Mouse (Mus musculus) spleen, postnatal 14 days (tissue): ENCODE measurements around the gene Phyhipl.

ENCODE experiments used
- DNase-seq, 2 experiments: peaks; one replicate each; pipeline ENCODE4 v3.0.0; 2021 to 2022; ENCODE audit warnings: low spot score in 2 of 2

Gene Phyhipl

GRCm38 (mm10) chr10:70631142-70631541 is 24.6 kb downstream of the Phyhipl start:
- no peak for DNase-seq

DNA sequence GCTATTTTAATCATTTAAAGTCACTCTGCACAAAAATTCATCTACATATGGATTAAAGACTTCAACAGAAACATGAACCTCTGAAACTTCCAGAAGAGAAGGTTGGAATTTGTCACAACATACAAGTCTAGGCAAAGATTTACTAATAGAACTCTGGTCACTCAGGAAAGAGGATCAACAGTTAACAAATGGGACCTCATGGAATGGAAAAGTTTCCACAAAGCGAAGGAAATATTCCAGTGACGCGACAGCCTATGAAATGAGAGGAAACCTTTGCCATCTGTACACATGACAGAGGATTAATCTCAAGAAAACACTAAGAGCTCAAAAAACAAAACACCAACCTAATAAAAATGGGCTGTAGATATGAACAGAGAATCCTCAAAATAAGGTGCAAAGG is 32.3 kb downstream of the Phyhipl start:
- no peak for DNase-seq

GRCm38 (mm10) chr10:70616377-70616776 is 39.4 kb downstream of the Phyhipl start:
- no peak for DNase-seq

DNA sequence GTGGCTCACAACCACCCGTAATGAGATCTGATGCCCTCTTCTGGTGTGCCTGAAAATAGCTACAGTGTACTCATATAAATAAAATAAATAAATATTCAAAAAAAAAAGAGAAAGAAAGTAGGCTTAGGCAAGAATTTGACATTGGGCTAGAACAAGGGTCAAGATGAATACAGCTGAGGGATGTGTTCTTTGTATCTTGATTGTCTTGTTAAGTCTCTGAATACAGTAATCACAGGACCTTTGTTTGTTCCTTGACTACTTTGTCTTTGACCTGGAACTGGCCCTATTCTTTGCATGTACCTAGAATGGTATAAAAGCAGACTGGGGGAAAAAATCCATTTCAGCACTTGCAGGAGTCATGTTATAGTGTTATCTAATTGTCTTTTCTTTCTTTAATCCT is 44.1 kb downstream of the Phyhipl start:
- no peak for DNase-seq

- no peak for DNase-seq
Measured at GRCm38 (mm10) chr10:70599925-70600305, 55.9 kb downstream of the Phyhipl start.

DNA sequence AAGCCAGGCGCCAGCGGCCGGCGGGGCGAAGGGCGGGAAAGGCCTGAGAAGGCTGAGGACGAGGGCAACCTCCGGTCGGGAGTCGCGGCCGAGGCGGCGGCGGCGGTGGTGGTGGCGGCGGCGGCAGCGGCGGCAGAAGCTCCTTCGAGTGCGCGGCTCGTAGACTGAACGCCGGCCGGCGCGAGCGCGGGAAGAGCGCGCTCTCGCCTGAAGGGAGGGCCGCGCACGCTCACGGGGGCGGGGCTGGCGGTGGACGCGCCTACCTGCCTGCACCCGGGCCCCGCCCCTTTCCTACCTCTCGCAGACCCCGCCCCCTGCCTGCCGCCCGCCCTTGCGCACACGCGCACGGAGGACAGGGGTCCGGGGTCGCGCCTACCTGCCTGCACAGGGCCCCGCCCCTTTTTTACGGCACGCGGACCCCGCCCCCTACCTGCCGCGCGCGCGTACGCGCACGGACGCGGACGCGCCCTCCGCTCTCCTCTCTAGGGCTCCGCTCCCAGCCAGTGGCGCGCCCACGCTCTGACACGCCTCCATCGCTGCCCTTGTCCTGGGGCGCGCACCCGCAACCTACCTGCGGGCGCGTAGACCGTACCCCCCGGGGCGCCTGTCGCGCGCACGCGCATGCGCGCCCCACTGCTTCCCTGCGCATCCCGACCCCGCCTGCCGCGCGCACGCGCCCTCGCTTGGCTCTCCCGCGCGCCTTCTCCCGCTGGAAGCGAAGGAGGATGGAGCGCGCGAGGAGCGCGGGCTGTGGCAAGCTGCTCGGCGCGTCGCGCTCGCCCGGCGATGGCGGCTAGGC is 56.4 kb downstream of the Phyhipl start:
- no peak for DNase-seq

- no peak for DNase-seq
Measured at GRCm38 (mm10) chr10:70598516-70599125, 57.1 kb downstream of the Phyhipl start.

GRCm38 (mm10) chr10:70598081-70598515 is 57.7 kb downstream of the Phyhipl start:
- DNase-seq = no peak

DNA sequence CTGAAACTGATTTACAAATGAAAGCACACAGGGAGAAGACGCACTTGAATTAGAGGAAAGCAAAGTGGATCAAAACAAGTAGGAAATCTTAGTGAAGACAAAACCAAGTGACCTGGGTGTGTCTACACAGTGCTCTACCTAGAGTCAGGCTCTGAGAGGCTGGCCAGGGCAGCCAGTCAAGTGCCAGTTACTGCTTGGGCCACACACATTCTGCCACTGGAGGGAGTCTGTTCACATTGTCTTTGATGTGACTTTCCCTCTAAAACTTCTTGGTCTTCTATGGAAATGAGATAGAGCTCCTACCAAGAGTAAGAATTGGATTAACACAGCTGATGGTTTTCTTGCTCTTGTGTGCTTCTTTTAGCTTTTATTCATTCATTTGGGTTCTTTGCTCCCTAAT is 61.8 kb downstream of the Phyhipl start:
- DNase-seq = no peak

DNA sequence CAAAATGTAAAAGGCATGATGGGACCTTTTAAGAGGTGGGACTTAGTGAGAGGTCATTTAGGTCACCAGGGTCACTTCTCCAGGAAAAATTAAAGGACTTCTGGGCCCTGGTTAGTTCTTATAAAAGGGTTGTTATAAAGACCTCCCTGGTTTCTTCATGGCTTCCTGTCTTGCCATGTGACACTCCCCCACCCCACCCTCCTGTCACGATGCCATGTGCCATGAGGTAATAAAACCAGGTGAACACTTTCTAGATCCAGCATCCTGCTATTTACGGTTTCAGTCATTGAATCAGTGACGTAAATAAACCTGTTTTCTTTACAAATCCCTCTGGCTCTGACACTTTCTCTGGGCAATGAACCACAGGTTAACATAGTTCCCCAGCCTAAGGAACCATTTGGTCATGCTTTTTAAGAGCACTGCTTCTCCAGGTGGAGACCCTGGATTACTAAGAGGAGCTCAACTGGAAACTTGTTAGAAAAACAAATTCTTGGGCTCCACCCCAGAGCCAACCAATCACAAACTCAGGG is 68.8 kb downstream of the Phyhipl start:
- no peak for DNase-seq

- DNase-seq = no peak
Measured at GRCm38 (mm10) chr10:70584171-70584570, 71.6 kb downstream of the Phyhipl start.

DNA sequence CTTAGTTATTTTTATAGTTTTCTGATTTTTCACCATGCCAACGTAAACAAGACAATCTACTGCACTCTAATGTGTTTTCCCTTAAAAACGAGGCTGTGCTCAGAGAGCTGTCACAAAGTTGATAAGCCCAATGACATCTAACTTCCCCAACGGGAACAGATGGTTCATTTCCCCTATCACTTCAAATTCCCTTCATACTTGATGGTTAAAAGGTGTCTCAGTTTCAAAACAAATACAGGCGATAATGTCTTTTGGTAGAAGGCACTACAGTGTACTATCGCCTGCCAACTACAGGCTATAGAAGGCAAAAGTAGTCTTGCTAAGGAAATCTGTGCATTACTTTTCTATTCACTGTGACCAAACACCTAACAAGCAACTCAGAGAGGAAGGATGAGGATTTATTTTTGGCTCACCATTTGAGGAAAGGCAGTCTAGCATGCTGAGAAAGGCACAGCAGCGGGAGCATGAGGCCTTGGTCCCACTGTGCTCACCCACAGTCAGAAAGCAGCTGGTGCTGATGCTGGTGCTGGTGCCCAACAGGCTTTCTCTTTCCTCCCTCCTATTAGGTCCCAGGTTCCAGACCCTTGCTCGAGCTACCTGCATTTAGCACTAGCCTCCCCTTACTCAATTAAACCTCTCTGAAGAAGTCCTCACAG is 74.1 kb downstream of the Phyhipl start:
- no peak for DNase-seq

DNA sequence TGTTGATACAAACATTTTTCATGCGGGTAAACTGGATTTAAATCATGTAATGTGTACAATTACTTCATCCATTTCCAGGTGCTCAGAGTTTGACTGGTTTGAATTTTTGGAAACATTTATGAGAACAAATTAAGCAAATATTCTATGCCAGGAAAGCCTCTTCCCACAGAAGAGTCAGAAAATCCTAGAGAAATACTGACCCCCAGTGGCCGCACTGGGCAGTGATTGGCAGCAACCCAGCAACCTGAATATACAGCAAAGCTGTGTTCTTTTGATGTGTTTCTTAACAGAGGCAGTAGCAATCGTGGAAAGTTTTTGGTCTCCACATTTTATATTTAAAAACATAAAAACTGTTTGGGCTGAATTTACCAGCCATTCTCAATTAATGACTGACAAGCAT is 92.1 kb downstream of the Phyhipl start:
- DNase-seq = no peak

GRCm38 (mm10) chr10:70552531-70552930 is 103.2 kb downstream of the Phyhipl start:
- no peak for DNase-seq

- no peak for DNase-seq
Measured at GRCm38 (mm10) chr10:70542857-70543256, 112.9 kb downstream of the Phyhipl start.

GRCm38 (mm10) chr10:70540456-70541195 is 115.1 kb downstream of the Phyhipl start:
- DNase-seq = no peak

DNA sequence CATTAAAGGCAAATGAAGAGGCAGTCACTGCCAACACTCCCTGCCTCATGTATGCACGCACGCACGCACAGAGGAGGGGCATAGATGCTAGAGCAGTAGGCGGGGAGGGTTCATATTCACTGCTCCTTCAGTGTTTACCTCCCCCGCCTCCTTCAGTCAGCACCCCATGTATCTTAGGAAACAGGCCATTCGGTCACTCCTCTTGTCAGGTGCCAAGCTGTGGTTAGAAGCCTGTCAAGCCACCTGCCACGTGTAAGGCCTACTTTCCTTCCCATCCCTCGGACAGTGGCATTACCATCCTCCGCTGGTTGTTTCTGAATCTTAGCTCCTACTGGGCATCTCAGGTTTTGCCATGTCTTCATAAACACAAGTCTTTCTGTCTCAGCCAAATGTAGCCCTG is 116.5 kb downstream of the Phyhipl start:
- DNase-seq = no peak

DNA sequence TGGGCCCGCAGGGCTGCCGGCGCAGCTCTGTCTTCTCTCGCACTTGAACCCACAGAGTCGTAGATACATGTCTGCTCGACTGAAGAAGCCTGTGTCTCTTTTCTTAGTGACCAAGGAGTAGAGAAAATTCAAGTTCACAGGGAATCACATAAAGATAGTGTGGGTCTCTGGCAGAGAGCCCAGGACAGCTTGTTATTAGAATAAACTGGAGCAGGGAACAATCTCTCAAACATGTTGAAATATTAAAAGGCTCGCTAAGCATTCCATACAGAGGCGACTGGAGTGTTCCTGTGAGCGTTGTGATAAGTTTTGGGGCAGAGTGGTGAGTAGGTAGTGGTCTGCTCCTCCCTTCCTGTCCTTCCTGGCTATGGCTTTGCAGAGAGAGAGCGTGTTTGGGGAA is 118.1 kb downstream of the Phyhipl start:
- no peak for DNase-seq

GRCm38 (mm10) chr10:70535401-70535800 is 120.4 kb downstream of the Phyhipl start:
- no peak for DNase-seq

GRCm38 (mm10) chr10:70534571-70534970 is 121.2 kb downstream of the Phyhipl start:
- DNase-seq = no peak

- DNase-seq = no peak
Measured at GRCm38 (mm10) chr10:70533986-70534385, 121.8 kb downstream of the Phyhipl start.

DNA sequence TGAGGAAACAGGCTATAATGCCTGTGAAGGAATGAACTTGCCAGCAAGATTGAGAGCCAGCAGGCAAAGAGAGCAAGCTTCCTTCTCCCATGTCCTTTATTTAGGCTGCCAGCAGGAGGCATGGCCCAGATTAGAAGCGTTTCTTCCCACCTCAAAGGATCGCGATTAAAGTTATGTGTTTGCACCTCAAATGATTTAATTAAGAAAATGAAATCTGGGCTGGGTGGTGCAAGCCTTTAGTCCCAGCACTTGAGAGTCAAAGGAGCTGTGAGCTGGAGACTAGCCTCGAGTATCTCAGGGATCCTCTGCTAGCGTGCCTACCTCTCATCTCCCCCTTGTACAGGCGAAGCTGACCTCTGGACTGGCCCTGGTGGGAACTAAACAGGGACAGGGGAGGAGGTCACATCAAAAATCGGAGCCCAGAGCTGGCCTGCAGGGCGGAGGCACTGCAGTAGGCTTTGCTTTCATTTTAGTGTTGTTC is 122.4 kb downstream of the Phyhipl start:
- no peak for DNase-seq
